Mouse (Mus musculus) MEL (cell line): ENCODE measurements at regions not wholly inside any gene's neighbourhood (a gene's known extent, or its start where the extent isn't known, plus 50 kb on each side); places are given as distances from the start of the nearest gene placed in this dataset.

Source experiments
- DNase-seq: peaks from one replicate; pipeline ENCODE4 v3.0.0; 2011; ENCODE audit warnings: low read depth, low spot score
- H3K27ac ChIP-seq: 2 replicates; pipeline ENCODE4 v1.5.1; 2012; ENCODE audit warnings: low read depth, mild to moderate bottlenecking, control low read depth, low read length, moderate library complexity; ENCODE audit not compliant: control insufficient read depth
- H3K27me3 ChIP-seq, 2 experiments: fragments of 150-350 bp in 1 of 2; sonication (generic) in 1 of 2; 2 replicates each; pipeline ENCODE4 v1.6.1; 2012; ENCODE audit warnings: low read length in 2 of 2, mild to moderate bottlenecking in 2 of 2, improper control_type of control experiment in 1 of 2, moderate library complexity in 1 of 2; ENCODE audit not compliant: insufficient read depth in 2 of 2, control insufficient read depth in 1 of 2
- H3K36me3 ChIP-seq, 2 experiments: 2 replicates each; pipeline ENCODE4 v1.6.1; 2012 to 2014; ENCODE audit warnings: low read length in 2 of 2, improper control_type of control experiment in 1 of 2, inconsistent platforms in 1 of 2, mild to moderate bottlenecking in 1 of 2; ENCODE audit not compliant: insufficient read depth in 2 of 2, control insufficient read depth in 1 of 2
- H3K4me1 ChIP-seq, 2 experiments: fragments of 150-350 bp in 1 of 2; sonication (generic) in 1 of 2; 2 replicates each; pipeline ENCODE4 v1.6.1; 2012; ENCODE audit warnings: low read length in 2 of 2, improper control_type of control experiment in 1 of 2, mild to moderate bottlenecking in 1 of 2; ENCODE audit not compliant: insufficient read depth in 2 of 2, control insufficient read depth in 1 of 2
- H3K4me3 ChIP-seq, 2 experiments: fragments of 150-350 bp in 1 of 2; sonication (generic) in 1 of 2; 2 replicates each; pipeline ENCODE4 v1.5.1; 2012; ENCODE audit warnings: low read depth in 2 of 2, low read length in 2 of 2, mild to moderate bottlenecking in 2 of 2, moderate library complexity in 2 of 2, control low read depth in 1 of 2, improper control_type of control experiment in 1 of 2; ENCODE audit not compliant: control insufficient read depth in 1 of 2, insufficient read depth in 1 of 2
- H3K79me2 ChIP-seq: 2 replicates; pipeline ENCODE4 v1.6.1; 2012; ENCODE audit warnings: mild to moderate bottlenecking, low read length, moderate library complexity; ENCODE audit not compliant: control insufficient read depth, poor library complexity, insufficient read depth
- H3K9ac ChIP-seq: 2 replicates; pipeline ENCODE4 v1.6.1; 2012; ENCODE audit warnings: low read depth, mild to moderate bottlenecking, control low read depth, low read length, moderate library complexity; ENCODE audit not compliant: control insufficient read depth, poor library complexity, severe bottlenecking
- H3K9me3 ChIP-seq: fragments of 150-350 bp; sonication (generic); replicated peaks from 2 replicates; pipeline ENCODE4 v1.6.1; 2012; ENCODE audit warnings: mild to moderate bottlenecking, low read length, improper control_type of control experiment, moderate library complexity; ENCODE audit not compliant: insufficient read depth
- ELF1 ChIP-seq: IDR thresholded peaks from 2 replicates; pipeline ENCODE4 v1.6.1; 2014; ENCODE audit warnings: low read depth, mild to moderate bottlenecking, inconsistent platforms, low read length, improper control_type of control experiment, moderate library complexity
- MAFK ChIP-seq: IDR thresholded peaks from 2 replicates; pipeline ENCODE4 v1.6.1; 2011; ENCODE audit warnings: low read depth, mild to moderate bottlenecking, low read length, improper control_type of control experiment, borderline replicate concordance
- MYC ChIP-seq: IDR thresholded peaks from 2 replicates; pipeline ENCODE4 v1.6.1; 2011; ENCODE audit warnings: low read depth, mild to moderate bottlenecking, low read length, improper control_type of control experiment, moderate library complexity
- SIN3A ChIP-seq: IDR thresholded peaks from 2 replicates; pipeline ENCODE4 v1.6.1; 2012; ENCODE audit warnings: low read length, improper control_type of control experiment, inconsistent platforms
- UBTF ChIP-seq: IDR thresholded peaks from 2 replicates; pipeline ENCODE4 v1.6.1; 2012; ENCODE audit warnings: low read depth, mild to moderate bottlenecking, inconsistent platforms, low read length, improper control_type of control experiment, moderate library complexity, borderline replicate concordance; ENCODE audit not compliant: insufficient read depth

GRCm38 (mm10) chr10:55641332-55641731 is 465.4 kb upstream of the Msl3l2 start:
- Histone ChIP-seq H3K79me2 (no peaks in the 10 kb centered on the region), H3K27me3 (no peaks in the 10 kb centered on the region), H3K27ac (no peak overlapping the region), H3K9ac (no peak overlapping the region)
- DNase-seq, result no peak
- TF ChIP-seq ELF1, result no peak
- no peak for TF ChIP-seq SIN3A
- no peak for TF ChIP-seq MYC
- no peak for TF ChIP-seq MAFK
- TF ChIP-seq UBTF, result no peak
- TF ChIP-seq, all 39 proteins: peak for 0
- no peaks in the 10 kb centered on the region for H3K36me3 ChIP-seq
- H3K4me1 ChIP-seq, result no peaks in the 10 kb centered on the region
- no peaks in the 10 kb centered on the region for H3K9me3 ChIP-seq
- H3K4me3 ChIP-seq, result no peak overlapping the region
